Mouse (Mus musculus) midbrain, embryonic 12.5 days (tissue): ENCODE data around the gene Zbtb39. TPM values are rescaled to one million over a fixed set of nuclear protein-coding genes. Genes with fewer than 3 reads are reported as not detected.

Source experiments
- ATAC-seq: fragments of 200-750 bp; cut with Nextera tagmentation; 2 replicates; pipeline ENCODE4 v1.8.0; 2017; ENCODE audit warnings: low read depth, moderate TSS enrichment, moderate library complexity; ENCODE audit not compliant: low FRiP score
- H3K27ac ChIP-seq: fragments of 300-500 bp; sonication (generic); replicated peaks from 2 replicates; pipeline ENCODE4 v1.5.1; 2016; ENCODE audit warnings: mild to moderate bottlenecking
- H3K27me3 ChIP-seq: fragments of 300-500 bp; sonication (generic); 2 replicates; pipeline ENCODE4 v1.6.1; 2016; ENCODE audit warnings: mild to moderate bottlenecking
- H3K36me3 ChIP-seq: fragments of 300-500 bp; sonication (generic); 2 replicates; pipeline ENCODE4 v1.6.1; 2016
- H3K4me1 ChIP-seq: fragments of 300-500 bp; sonication (generic); 2 replicates; pipeline ENCODE4 v1.6.1; 2016
- H3K4me2 ChIP-seq: fragments of 300-500 bp; sonication (generic); replicated peaks from 2 replicates; pipeline ENCODE4 v1.6.1; 2016; ENCODE audit warnings: mild to moderate bottlenecking, moderate library complexity
- H3K4me3 ChIP-seq: fragments of 300-500 bp; sonication (generic); 2 replicates; pipeline ENCODE4 v1.5.1; 2016; ENCODE audit warnings: mild to moderate bottlenecking
- H3K9ac ChIP-seq: fragments of 300-500 bp; sonication (generic); replicated peaks from 2 replicates; pipeline ENCODE4 v1.6.1; 2016; ENCODE audit warnings: mild to moderate bottlenecking, moderate library complexity
- H3K9me3 ChIP-seq: fragments of 300-500 bp; sonication (generic); 2 replicates; pipeline ENCODE4 v1.6.1; 2016; ENCODE audit warnings: mild to moderate bottlenecking
- WGBS: fragments of 180-500 bp; shearing (Covaris S2); methylation state at CpG from one replicate; pipeline ENCODE4 v1.1.7; 2016; 5-methylcytosine and 5-hydroxymethylcytosine counted together
- polyA plus RNA-seq: library from polyadenylated mRNA; unstranded; fragments of >200 nt; fragmentation: Nextera tagmentation; extraction: Ambion mirVana; gene quantifications from 2 replicates; pipeline ENCODE4 v1.2.1, GENCODE M21; 2016

The Zbtb39 gene
- polyA plus RNA-seq, 1 experiment from 2014 or later: 6.2 TPM

- no peaks in the 10 kb centered on the region for H3K36me3 ChIP-seq
- H3K4me2 ChIP-seq: no peak overlapping the region
- H3K27ac ChIP-seq: no peak overlapping the region
- no peaks in the 10 kb centered on the region for H3K4me1 ChIP-seq
- 85% methylated on average over 6 of the region's 6 CpGs for WGBS
- no peaks in the 10 kb centered on the region for H3K27me3 ChIP-seq
- no peaks in the 10 kb centered on the region for H3K9me3 ChIP-seq
- no peak for ATAC-seq
- no peak overlapping the region for H3K9ac ChIP-seq
- H3K4me3 ChIP-seq: no peak overlapping the region
Measured at GRCm38 (mm10) chr10:127712736-127713135, 26.6 kb upstream of the Zbtb39 start.

GRCm38 (mm10) chr10:127721671-127722418, 17.5 kb upstream of the Zbtb39 start:
- no peak overlapping the region for H3K4me3 ChIP-seq
- H3K36me3 ChIP-seq: no peaks in the 10 kb centered on the region
- H3K4me1 ChIP-seq: peaks cover 30% of the 10 kb centered on the region
- peak; percentile 69 for ATAC-seq
- 9% methylated on average over 20 of the region's 20 CpGs for WGBS
- no peaks in the 10 kb centered on the region for H3K9me3 ChIP-seq
- H3K27ac ChIP-seq: peak overlapping the region; percentile 61
- H3K9ac ChIP-seq: peak overlapping the region; percentile 39; the same call in 1 of the 2 replicates
- H3K4me2 ChIP-seq: peak overlapping the region; percentile 45
- peaks cover 30% of the 10 kb centered on the region for H3K27me3 ChIP-seq

- Histone ChIP-seq H3K36me3 (no peaks in the 10 kb centered on the region), H3K27me3 (peaks cover 47% of the 10 kb centered on the region), H3K4me1 (peaks cover 30% of the 10 kb centered on the region), H3K4me3 (no peak within 1 kb of the TSS), H3K27ac (no peak within 1 kb of the TSS), H3K9ac (no peak within 1 kb of the TSS), H3K9me3 (no peaks in the 10 kb centered on the region), H3K4me2 (no peak within 1 kb of the TSS)
- ATAC-seq: no peak
- WGBS: 85% methylated on average over 3 of the region's 3 CpGs
Measured at GRCm38 (mm10) chr10:127724178-127724577, 15.2 kb upstream of the Zbtb39 start, which contains the start of gene Tac2. TSS of gene Tac2 (plus strand) at chr10:127724478.

DNA sequence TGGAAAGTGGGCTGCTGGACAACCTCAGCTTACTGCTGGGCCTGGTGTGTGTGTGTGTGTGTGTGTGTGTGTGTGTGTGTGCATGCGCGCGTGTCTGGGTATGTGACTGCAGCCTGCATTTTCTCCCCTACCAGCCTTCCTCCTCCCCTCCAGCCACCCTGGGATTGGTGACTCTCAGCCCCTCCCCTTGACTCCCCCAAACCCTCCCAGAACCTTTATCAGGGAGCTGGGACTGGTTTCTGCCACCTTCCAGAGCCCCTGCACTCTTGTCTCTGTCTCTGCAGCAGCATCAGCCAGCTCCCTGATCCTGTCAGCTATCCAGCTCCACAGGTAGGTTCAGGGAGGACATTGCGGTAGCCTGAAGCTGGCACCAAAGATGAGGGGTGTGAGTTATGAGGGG, 14.2 kb upstream of the Zbtb39 start:
- 95% methylated on average over 4 of the region's 4 CpGs for WGBS
- no peak for ATAC-seq
- H3K9ac ChIP-seq: no peak overlapping the region
- H3K4me2 ChIP-seq: no peak overlapping the region
- H3K4me3 ChIP-seq: no peak overlapping the region
- peaks cover 42% of the 10 kb centered on the region for H3K27me3 ChIP-seq
- H3K27ac ChIP-seq: no peak overlapping the region
- H3K36me3 ChIP-seq: no peaks in the 10 kb centered on the region
- H3K4me1 ChIP-seq: peaks cover 28% of the 10 kb centered on the region
- no peaks in the 10 kb centered on the region for H3K9me3 ChIP-seq

DNA sequence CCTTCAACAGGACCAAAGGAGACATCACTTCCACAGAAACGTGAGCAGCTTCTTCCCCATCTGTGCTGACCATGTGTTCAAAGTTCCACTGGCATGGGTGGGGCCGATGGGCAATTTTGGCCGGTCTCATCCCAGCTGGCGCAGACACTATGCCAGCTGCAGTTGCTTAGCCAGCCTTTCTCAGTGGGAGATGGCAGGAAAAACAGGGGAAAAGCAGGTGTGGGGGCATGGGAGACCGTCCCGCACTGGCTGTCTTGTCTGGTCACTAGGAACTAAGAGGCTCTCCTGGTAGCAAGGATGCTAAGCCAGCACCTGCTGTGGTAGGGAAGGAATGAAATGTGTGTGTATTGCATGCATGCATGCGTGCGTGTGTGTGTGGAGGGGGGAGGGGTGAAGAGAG, 10.9 kb upstream of the Zbtb39 start:
- no peak overlapping the region for H3K9ac ChIP-seq
- H3K27ac ChIP-seq: no peak overlapping the region
- no peak overlapping the region for H3K4me2 ChIP-seq
- 87% methylated on average over 8 of the region's 8 CpGs for whole genome bisulfite sequencing
- H3K36me3 ChIP-seq: no peaks in the 10 kb centered on the region
- H3K9me3 ChIP-seq: no peaks in the 10 kb centered on the region
- ATAC-seq: no peak
- H3K27me3 ChIP-seq: peaks cover 37% of the 10 kb centered on the region
- H3K4me3 ChIP-seq: no peak overlapping the region
- peaks cover 12% of the 10 kb centered on the region for H3K4me1 ChIP-seq

GRCm38 (mm10) chr10:127730285-127730932, 8.9 kb upstream of the Zbtb39 start:
- H3K4me3 ChIP-seq: no peak overlapping the region
- H3K36me3 ChIP-seq: no peaks in the 10 kb centered on the region
- no peaks in the 10 kb centered on the region for H3K9me3 ChIP-seq
- H3K4me2 ChIP-seq: no peak overlapping the region
- H3K27ac ChIP-seq: no peak overlapping the region
- WGBS: 51% methylated on average over 11 of the region's 11 CpGs
- H3K4me1 ChIP-seq: peaks cover 12% of the 10 kb centered on the region
- ATAC-seq: no peak
- H3K27me3 ChIP-seq: peaks cover 37% of the 10 kb centered on the region
- H3K9ac ChIP-seq: no peak overlapping the region

GRCm38 (mm10) chr10:127730933-127731310, 8.4 kb upstream of the Zbtb39 start:
- Histone ChIP-seq H3K36me3 (no peaks in the 10 kb centered on the region), H3K4me2 (no peak overlapping the region), H3K27me3 (peaks cover 32% of the 10 kb centered on the region), H3K27ac (no peak overlapping the region), H3K9ac (no peak overlapping the region), H3K4me1 (peaks cover 12% of the 10 kb centered on the region), H3K4me3 (no peak overlapping the region), H3K9me3 (no peaks in the 10 kb centered on the region)
- 19% methylated on average over 9 of the region's 9 CpGs for WGBS
- no peak for ATAC-seq

DNA sequence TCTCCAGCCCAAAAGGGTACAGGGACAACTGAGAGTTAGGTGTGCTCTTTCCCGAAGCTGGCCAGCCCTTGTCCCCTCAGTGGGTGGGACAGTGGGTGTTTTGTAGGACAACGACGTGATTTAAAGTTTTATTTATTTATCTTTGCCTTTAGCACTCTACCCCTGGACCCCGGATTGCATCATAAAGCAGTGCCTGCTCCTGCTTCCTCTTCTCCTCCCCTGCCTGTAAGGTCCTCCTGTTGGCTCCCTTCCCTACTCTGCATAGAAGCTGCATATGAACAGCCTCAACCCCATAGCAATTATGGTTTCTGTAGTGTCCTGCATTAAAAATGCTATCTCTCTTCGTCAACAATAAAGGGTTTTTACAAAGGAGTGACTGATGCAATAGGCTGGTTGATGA, 7.9 kb upstream of the Zbtb39 start:
- peaks cover 31% of the 10 kb centered on the region for H3K27me3 ChIP-seq

DNA sequence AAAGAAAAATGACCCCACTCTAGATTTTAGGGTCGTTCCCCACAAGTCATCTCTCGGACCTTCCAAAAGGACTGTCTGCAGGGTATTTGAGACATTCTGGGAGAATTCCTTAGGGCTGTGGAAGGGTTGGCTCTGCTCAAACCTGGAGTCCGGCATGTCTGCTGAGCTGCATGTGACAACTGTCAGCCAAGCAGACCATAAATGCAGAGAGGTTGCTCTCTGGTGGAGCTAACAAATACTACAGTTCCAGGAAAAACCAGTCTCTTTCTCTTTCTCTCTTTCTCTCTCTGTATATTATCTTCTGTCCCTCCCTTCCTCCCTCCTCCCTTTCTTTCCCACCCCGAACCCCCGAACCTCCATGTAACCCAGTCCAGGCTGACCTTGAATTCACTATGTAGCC, 4.9 kb upstream of the Zbtb39 start:
- Histone ChIP-seq H3K4me2 (no peak overlapping the region), H3K4me3 (no peak overlapping the region), H3K27ac (no peak overlapping the region), H3K9me3 (no peaks in the 10 kb centered on the region), H3K36me3 (no peaks in the 10 kb centered on the region), H3K27me3 (peaks cover 9% of the 10 kb centered on the region; the same call in 1 of the 2 replicates), H3K9ac (no peak overlapping the region), H3K4me1 (peaks cover 15% of the 10 kb centered on the region)
- 53% methylated on average over 5 of the region's 5 CpGs for WGBS
- ATAC-seq: no peak

More for the DNA sequence above, 7.9 kb upstream of the Zbtb39 start:
- no peak overlapping the region for H3K4me2 ChIP-seq
- H3K36me3 ChIP-seq: no peaks in the 10 kb centered on the region
- peaks cover 12% of the 10 kb centered on the region for H3K4me1 ChIP-seq
- H3K9me3 ChIP-seq: no peaks in the 10 kb centered on the region
- H3K4me3 ChIP-seq: no peak overlapping the region
- H3K27ac ChIP-seq: no peak overlapping the region
- WGBS: 37% methylated on average over 5 of the region's 5 CpGs
- no peak for ATAC-seq
- H3K9ac ChIP-seq: no peak overlapping the region

DNA sequence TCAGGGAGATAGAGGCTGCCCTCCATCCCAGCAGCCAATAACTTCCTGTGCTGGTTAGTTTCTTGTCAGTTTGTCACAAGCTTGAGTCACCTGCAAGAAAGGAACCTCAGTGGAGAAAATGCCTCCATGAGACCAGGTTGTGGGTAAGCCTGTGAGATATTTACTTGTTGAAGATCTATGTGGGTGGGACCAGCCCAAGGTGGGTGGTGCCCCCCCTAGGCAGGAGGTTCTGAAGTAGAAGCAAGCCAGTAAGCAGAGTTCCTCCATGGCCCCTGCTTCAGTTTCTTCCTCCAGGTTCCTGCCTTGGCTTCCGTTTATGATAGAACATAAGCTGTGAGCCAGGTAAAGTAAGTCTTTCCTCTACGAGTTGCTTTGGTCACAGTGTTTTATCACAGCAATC, 3.1 kb upstream of the Zbtb39 start:
- no peaks in the 10 kb centered on the region for H3K9me3 ChIP-seq
- H3K4me1 ChIP-seq: peaks cover 15% of the 10 kb centered on the region
- no peak overlapping the region for H3K4me3 ChIP-seq
- no peak overlapping the region for H3K4me2 ChIP-seq
- 85% methylated on average over 2 of the region's 2 CpGs for WGBS
- H3K27ac ChIP-seq: no peak overlapping the region
- no peak overlapping the region for H3K9ac ChIP-seq
- no peak for ATAC-seq
- no peaks in the 10 kb centered on the region; the same call in 1 of the 2 replicates for H3K36me3 ChIP-seq
- peaks cover 9% of the 10 kb centered on the region; the same call in 1 of the 2 replicates for H3K27me3 ChIP-seq

GRCm38 (mm10) chr10:127736916-127737315, 2.4 kb upstream of the Zbtb39 start:
- H3K4me2 ChIP-seq: no peak overlapping the region
- H3K27ac ChIP-seq: no peak overlapping the region
- no peak for ATAC-seq
- H3K4me3 ChIP-seq: no peak overlapping the region
- H3K9ac ChIP-seq: no peak overlapping the region
- H3K9me3 ChIP-seq: no peaks in the 10 kb centered on the region
- H3K4me1 ChIP-seq: peaks cover 14% of the 10 kb centered on the region
- peaks cover 9% of the 10 kb centered on the region; the same call in 1 of the 2 replicates for H3K27me3 ChIP-seq
- peaks cover 6% of the 10 kb centered on the region for H3K36me3 ChIP-seq
- WGBS: 76% methylated on average over 4 of the region's 4 CpGs

GRCm38 (mm10) chr10:127737552-127737951, 1.8 kb upstream of the Zbtb39 start:
- Histone ChIP-seq H3K9ac (no peak overlapping the region), H3K27ac (no peak overlapping the region), H3K27me3 (peaks cover 6% of the 10 kb centered on the region; the same call in 1 of the 2 replicates), H3K4me1 (peaks cover 14% of the 10 kb centered on the region), H3K4me3 (no peak overlapping the region), H3K36me3 (peaks cover 13% of the 10 kb centered on the region), H3K4me2 (no peak overlapping the region), H3K9me3 (no peaks in the 10 kb centered on the region)
- ATAC-seq: no peak
- WGBS: 23% methylated on average over 2 of the region's 2 CpGs
